Mouse (Mus musculus) lung, postnatal 0 days (tissue): ENCODE data around the gene Jazf1.

Experiments used
- CTCF ChIP-seq: IDR thresholded peaks from 2 replicates; pipeline ENCODE4 v1.5.1; 2016; ENCODE audit warnings: antibody characterized with exemption, mild to moderate bottlenecking
- EP300 ChIP-seq: IDR thresholded peaks from 2 replicates; pipeline ENCODE4 v1.6.1; 2016; ENCODE audit warnings: antibody characterized with exemption, mild to moderate bottlenecking, control low read depth

DNA sequence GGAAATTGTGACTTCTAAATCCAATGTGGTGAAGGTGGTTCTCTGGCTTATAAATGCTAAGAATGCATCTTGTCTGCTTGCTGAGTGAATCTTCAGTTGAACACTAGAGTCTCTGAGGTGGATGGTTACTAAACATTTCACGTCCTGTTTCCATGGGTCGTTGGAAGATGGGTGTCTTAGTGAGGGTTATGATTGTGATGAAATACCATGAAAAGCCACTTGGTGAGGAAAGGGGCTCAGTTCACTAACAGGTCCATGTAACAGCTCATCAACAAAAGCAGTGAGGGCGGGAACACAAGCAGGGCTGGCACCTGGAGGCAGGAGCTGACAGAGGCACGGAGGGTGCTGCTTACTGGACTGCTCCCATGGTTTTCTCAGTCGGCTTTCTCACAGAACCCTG is 295.3 kb downstream of the Jazf1 start:
- no peak for TF ChIP-seq CTCF
- no peak for TF ChIP-seq EP300
